Mouse (Mus musculus) embryonic facial prominence, embryonic 15.5 days (tissue): ENCODE results near the gene Mrpl46. TPM values are rescaled to one million over a fixed set of nuclear protein-coding genes. Genes with fewer than 3 reads are reported as not detected.

Experiments
- ATAC-seq: fragments of 200-750 bp; cut with Nextera tagmentation; 2 replicates; pipeline ENCODE4 v1.8.0; 2017; ENCODE audit warnings: low read depth, moderate TSS enrichment; ENCODE audit not compliant: insufficient number of reproducible peaks, low FRiP score, low TSS enrichment
- H3K27ac ChIP-seq: fragments of 300-500 bp; sonication (generic); replicated peaks from 2 replicates; pipeline ENCODE4 v1.5.1; 2015; ENCODE audit warnings: mild to moderate bottlenecking, inconsistent platforms
- H3K27me3 ChIP-seq: fragments of 300-500 bp; sonication (generic); 2 replicates; pipeline ENCODE4 v1.6.1; 2015; ENCODE audit warnings: inconsistent platforms
- H3K36me3 ChIP-seq: fragments of 300-500 bp; sonication (generic); 2 replicates; pipeline ENCODE4 v1.6.1; 2015; ENCODE audit warnings: mild to moderate bottlenecking, inconsistent platforms
- H3K4me1 ChIP-seq: fragments of 300-500 bp; sonication (generic); 2 replicates; pipeline ENCODE4 v1.6.1; 2015; ENCODE audit warnings: inconsistent platforms
- H3K4me2 ChIP-seq: fragments of 300-500 bp; sonication (generic); replicated peaks from 2 replicates; pipeline ENCODE4 v1.6.1; 2015; ENCODE audit warnings: mild to moderate bottlenecking, inconsistent platforms
- H3K4me3 ChIP-seq: fragments of 300-500 bp; sonication (generic); replicated peaks from 2 replicates; pipeline ENCODE4 v1.5.1; 2015; ENCODE audit warnings: mild to moderate bottlenecking, inconsistent platforms
- H3K9ac ChIP-seq: fragments of 300-500 bp; sonication (generic); 2 replicates; pipeline ENCODE4 v1.6.1; 2015; ENCODE audit warnings: inconsistent platforms
- H3K9me3 ChIP-seq: fragments of 300-500 bp; sonication (generic); replicated peaks from 2 replicates; pipeline ENCODE4 v1.6.1; 2016; ENCODE audit warnings: inconsistent platforms
- WGBS: fragments of 180-500 bp; shearing (Covaris S2); methylation state at CpG from one replicate; pipeline ENCODE4 v1.1.7; 2015; 5-methylcytosine and 5-hydroxymethylcytosine counted together
- polyA plus RNA-seq: library from polyadenylated mRNA; unstranded; fragments of >200 nt; fragmentation: Nextera tagmentation; extraction: Ambion mirVana; gene quantifications from 2 replicates; pipeline ENCODE4 v1.2.1, GENCODE M21; 2015

The Mrpl46 gene
- 51.1 and 51.5 TPM in 2 replicates for polyA plus RNA-seq

- Histone ChIP-seq H3K9ac (peak within 1 kb of the TSS; percentile 72), H3K4me1 (peaks cover 15% of the 10 kb centered on the region), H3K9me3 (no peaks in the 10 kb centered on the region), H3K4me3 (peak within 1 kb of the TSS; percentile 91), H3K27ac (peak within 1 kb of the TSS; percentile 71), H3K27me3 (no peaks in the 10 kb centered on the region), H3K4me2 (peak within 1 kb of the TSS; percentile 81), H3K36me3 (peaks cover 33% of the 10 kb centered on the region)
- peak; percentile 94 for ATAC-seq
- WGBS: under 1% methylated on average over 44 of the region's 44 CpGs
Measured at GRCm38 (mm10) chr7:78782639-78783581, at the start of gene Mrpl46, which contains the start of gene Mrps11. Gene Mrpl46 (minus strand): TSS chr7:78783531. Gene Mrps11 (plus strand): TSS chr7:78783119.

DNA sequence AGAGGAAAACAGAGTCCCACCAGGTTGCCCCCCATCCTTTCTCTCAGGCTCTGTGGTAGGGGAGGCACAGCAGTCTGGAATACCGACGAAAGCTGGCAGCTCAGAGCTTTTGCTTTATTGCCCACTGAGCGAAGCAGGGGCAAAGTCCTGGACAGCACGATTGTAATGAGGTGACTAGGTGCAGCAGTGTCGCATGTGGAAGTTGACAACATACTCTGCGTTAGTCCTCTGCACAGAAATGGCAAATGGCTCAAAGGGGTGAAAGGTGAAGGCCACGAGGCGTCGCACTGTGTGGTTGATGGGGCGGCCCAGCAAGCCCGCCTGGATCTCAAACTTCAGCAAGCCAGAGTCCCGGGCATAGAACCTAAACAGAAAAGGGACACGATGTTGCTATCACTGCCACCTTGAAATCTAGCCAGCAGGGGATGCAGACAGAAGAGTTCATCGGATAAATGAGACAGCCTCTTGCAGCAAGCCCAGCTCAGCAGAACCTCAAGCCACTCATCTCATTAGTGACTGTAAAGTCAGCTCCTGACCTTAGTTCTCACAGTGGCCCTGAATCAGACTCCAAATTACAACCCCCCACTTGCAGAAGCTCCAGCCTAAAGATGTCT is 44.5 kb upstream of the Mrpl46 start:
- Histone ChIP-seq H3K27me3 (no peaks in the 10 kb centered on the region), H3K9me3 (no peaks in the 10 kb centered on the region), H3K4me2 (no peak overlapping the region), H3K4me3 (no peak overlapping the region), H3K36me3 (peaks cover 36% of the 10 kb centered on the region), H3K27ac (peak overlapping the region; percentile 72; the same call in 1 of the 2 replicates), H3K4me1 (peaks cover 7% of the 10 kb centered on the region; the same call in 1 of the 2 replicates), H3K9ac (no peak overlapping the region)
- no peak for ATAC-seq
- WGBS: 89% methylated on average over 14 of the region's 14 CpGs

- H3K27me3 ChIP-seq: no peaks in the 10 kb centered on the region
- no peak overlapping the region for H3K9ac ChIP-seq
- H3K9me3 ChIP-seq: no peaks in the 10 kb centered on the region
- no peak overlapping the region for H3K4me3 ChIP-seq
- no peak overlapping the region for H3K4me2 ChIP-seq
- H3K27ac ChIP-seq: peak overlapping the region; percentile 72
- ATAC-seq: peak; percentile 67
- H3K4me1 ChIP-seq: peaks cover 7% of the 10 kb centered on the region; the same call in 1 of the 2 replicates
- WGBS: 40% methylated on average over 9 of the region's 9 CpGs
- peaks cover 37% of the 10 kb centered on the region for H3K36me3 ChIP-seq
Measured at GRCm38 (mm10) chr7:78826682-78827385, 43.5 kb upstream of the Mrpl46 start.

DNA sequence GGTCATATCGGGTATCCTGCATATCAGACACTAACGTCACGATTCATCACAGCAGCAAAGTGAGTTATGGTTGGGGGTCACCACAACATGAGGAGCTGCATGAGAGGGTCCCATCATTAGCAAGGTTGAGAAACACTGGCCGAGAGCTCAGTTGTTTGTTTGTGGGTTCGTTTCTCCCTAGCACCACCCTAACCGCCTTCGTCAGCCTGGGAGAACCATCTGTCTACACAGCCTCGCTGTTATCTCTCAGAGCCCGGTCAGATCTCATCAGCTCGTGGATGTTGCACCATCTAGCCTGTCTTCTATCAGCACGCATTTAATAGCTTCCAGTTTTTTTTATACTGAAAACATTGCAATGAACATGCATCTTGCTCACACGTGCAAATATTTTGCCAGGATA is 35.0 kb upstream of the Mrpl46 start:
- ATAC-seq: no peak
- H3K9me3 ChIP-seq: no peaks in the 10 kb centered on the region
- H3K36me3 ChIP-seq: peaks cover 5% of the 10 kb centered on the region; the same call in 1 of the 2 replicates
- H3K27ac ChIP-seq: no peak overlapping the region
- no peak overlapping the region for H3K4me2 ChIP-seq
- no peak overlapping the region for H3K4me3 ChIP-seq
- WGBS: 75% methylated on average over 12 of the region's 12 CpGs
- no peak overlapping the region for H3K9ac ChIP-seq
- H3K4me1 ChIP-seq: no peaks in the 10 kb centered on the region
- no peaks in the 10 kb centered on the region for H3K27me3 ChIP-seq

- Histone ChIP-seq H3K36me3 (no peaks in the 10 kb centered on the region), H3K4me2 (no peak overlapping the region), H3K4me3 (no peak overlapping the region), H3K27me3 (no peaks in the 10 kb centered on the region), H3K27ac (no peak overlapping the region), H3K9ac (no peak overlapping the region), H3K4me1 (no peaks in the 10 kb centered on the region), H3K9me3 (no peaks in the 10 kb centered on the region)
- ATAC-seq: no peak
Measured at GRCm38 (mm10) chr7:78814766-78815165, 31.4 kb upstream of the Mrpl46 start.

GRCm38 (mm10) chr7:78813791-78814190 is 30.5 kb upstream of the Mrpl46 start:
- H3K9me3 ChIP-seq: no peaks in the 10 kb centered on the region
- no peak overlapping the region for H3K9ac ChIP-seq
- no peaks in the 10 kb centered on the region for H3K4me1 ChIP-seq
- 86% methylated on average over 6 of the region's 6 CpGs for WGBS
- no peak overlapping the region for H3K27ac ChIP-seq
- no peak overlapping the region for H3K4me2 ChIP-seq
- no peaks in the 10 kb centered on the region for H3K27me3 ChIP-seq
- no peaks in the 10 kb centered on the region for H3K36me3 ChIP-seq
- H3K4me3 ChIP-seq: no peak overlapping the region
- ATAC-seq: no peak

DNA sequence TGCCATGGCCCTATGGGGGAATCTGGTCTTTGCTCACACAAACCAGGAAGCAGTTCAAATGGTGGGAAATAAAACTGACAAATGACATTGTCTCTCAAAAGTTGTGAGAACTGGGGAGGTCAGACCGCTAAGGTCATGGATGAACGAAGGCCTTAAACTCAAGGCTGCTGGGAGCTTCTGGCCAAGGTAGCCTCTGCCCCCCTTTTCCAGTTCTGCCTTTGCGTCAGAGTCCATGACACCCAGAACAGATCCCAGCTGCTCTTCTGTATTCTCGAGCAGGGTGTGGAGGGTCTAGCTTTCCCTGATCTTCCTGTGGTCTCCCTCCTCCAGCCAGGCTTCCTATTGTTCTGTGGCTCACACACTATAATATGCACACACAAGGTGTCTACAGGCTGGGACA is 23.9 kb upstream of the Mrpl46 start:
- WGBS: 72% methylated on average over 4 of the region's 4 CpGs
- no peaks in the 10 kb centered on the region for H3K4me1 ChIP-seq
- no peak overlapping the region for H3K4me2 ChIP-seq

GRCm38 (mm10) chr7:78803841-78804240 is 20.5 kb upstream of the Mrpl46 start:
- Histone ChIP-seq H3K4me3 (no peak overlapping the region), H3K27ac (no peak overlapping the region), H3K4me2 (no peak overlapping the region), H3K4me1 (no peaks in the 10 kb centered on the region), H3K36me3 (no peaks in the 10 kb centered on the region), H3K9me3 (no peaks in the 10 kb centered on the region), H3K9ac (no peak overlapping the region), H3K27me3 (no peaks in the 10 kb centered on the region)
- no peak for ATAC-seq
- 74% methylated on average over 3 of the region's 3 CpGs for WGBS

More for the DNA sequence above, 23.9 kb upstream of the Mrpl46 start:
- Histone ChIP-seq H3K9me3 (no peaks in the 10 kb centered on the region), H3K36me3 (no peaks in the 10 kb centered on the region), H3K4me3 (no peak overlapping the region), H3K9ac (no peak overlapping the region), H3K27ac (no peak overlapping the region), H3K27me3 (no peaks in the 10 kb centered on the region)
- ATAC-seq: no peak

DNA sequence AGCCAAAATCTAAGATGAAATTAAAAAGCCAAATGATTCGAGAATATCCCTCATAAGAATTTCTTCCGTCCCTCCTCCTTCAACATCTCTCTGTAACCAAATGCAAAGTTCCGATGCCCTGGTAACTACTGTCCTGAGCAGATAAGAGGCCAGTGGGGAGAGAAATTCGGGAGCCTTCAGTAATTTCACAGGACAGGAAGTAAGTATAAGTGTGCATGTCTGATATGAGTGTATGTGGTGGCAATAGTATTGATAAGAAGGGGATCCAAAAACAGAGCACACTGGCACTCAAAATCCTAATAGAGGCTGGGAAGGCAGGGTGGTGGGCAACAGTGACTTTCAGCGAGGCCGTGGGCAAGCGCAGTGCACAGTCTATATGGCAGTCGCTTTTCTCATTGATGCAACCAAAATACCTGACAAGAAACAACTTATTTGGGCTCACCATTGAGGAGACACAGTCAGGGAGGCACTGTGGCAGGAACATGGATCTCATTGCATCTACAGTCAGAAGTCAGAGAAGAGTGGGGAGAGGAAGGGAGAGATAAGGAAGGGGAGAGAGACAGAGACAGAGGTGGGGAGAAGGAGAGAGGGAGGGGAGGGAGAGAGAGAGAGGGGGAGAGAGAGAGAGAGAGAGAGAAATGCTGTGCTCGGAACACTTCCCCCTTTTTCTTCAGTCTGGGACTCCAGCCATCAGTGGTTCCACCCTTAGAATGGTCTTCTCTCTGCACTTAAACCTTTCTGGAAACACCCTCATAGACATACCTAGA is 16.6 kb upstream of the Mrpl46 start:
- Histone ChIP-seq H3K4me3 (no peak overlapping the region), H3K9me3 (no peaks in the 10 kb centered on the region), H3K9ac (no peak overlapping the region), H3K4me2 (no peak overlapping the region), H3K36me3 (no peaks in the 10 kb centered on the region), H3K27ac (no peak overlapping the region), H3K4me1 (0 out of 2 replicates have a peak, but pooled peaks cover 3% of the 10 kb centered on the region), H3K27me3 (no peaks in the 10 kb centered on the region)
- ATAC-seq: no peak
- WGBS: 82% methylated on average over 9 of the region's 9 CpGs

- no peak overlapping the region; the same call in 1 of the 2 replicates for H3K27ac ChIP-seq
- ATAC-seq: no peak
- H3K4me1 ChIP-seq: peaks cover 19% of the 10 kb centered on the region; the same call in 1 of the 2 replicates
- H3K36me3 ChIP-seq: 0 out of 2 replicates have a peak, but pooled peaks cover 2% of the 10 kb centered on the region
- 36% methylated on average over 8 of the region's 9 CpGs for WGBS
- H3K27me3 ChIP-seq: no peaks in the 10 kb centered on the region
- no peaks in the 10 kb centered on the region for H3K9me3 ChIP-seq
- H3K9ac ChIP-seq: no peak overlapping the region
- H3K4me3 ChIP-seq: no peak overlapping the region
- H3K4me2 ChIP-seq: no peak overlapping the region
Measured at GRCm38 (mm10) chr7:78797843-78798455, 14.6 kb upstream of the Mrpl46 start.
